Mouse (Mus musculus): Measurements from ENCODE around the gene Calb2. TPM values are rescaled to one million over a fixed set of nuclear protein-coding genes. Genes with fewer than 3 reads are reported as not detected.

Calb2 gene
- not detected for total RNA-seq (2023)

DNA sequence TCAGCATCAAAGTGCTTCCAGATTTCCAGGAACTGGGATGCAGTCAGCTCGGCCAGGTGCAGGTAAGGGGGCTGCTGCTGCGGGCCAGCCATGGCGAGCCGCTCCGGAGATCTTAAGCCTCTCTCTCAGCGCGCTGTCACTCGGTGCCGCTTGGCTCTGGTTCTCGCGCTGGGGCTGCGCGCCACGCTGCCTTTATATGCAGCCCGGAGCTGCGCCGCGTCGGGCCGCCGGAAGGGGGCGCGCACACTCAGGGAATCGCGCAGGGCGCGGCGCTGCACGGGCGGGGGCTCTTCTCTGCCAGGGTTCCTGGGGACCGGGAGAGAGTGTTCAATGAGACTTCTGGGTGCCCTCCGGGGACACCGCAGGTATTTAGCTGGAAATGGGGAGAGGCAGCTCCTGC is at the start of gene Calb2:
Calb2 (minus strand) TSS at position 165 of the 400 bp plus-strand sequence.

DNA sequence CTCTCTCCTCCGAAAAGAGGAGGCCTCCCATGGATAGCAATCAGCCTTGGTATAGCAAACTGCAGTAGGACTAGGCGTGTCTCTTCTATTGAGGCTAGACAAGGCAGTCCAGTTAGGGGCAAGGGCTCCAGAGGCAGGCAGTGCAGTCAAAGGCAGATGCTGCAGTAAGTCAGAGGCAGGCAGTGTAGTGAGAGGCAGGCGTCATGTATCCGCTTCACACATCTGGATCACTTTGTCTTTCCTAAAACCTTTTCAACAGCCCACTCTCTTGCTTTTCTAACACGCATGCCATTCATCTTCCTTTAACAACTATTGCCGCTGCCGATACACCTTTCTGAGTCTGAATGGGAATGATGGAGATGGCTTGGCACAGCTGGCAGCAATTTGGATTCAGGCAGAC is 47.4 kb upstream of the Calb2 start, which contains the start of gene Cmtr2:
Cmtr2 (plus strand) TSS at position 301 of the 400 bp plus-strand sequence.

GRCm38 (mm10) chr8:110102653-110103052 is 65.4 kb downstream of the Calb2 start, which contains the start of gene Gm17720:
Gene Gm17720, minus strand, starts transcription at chr8:110102753.

DNA sequence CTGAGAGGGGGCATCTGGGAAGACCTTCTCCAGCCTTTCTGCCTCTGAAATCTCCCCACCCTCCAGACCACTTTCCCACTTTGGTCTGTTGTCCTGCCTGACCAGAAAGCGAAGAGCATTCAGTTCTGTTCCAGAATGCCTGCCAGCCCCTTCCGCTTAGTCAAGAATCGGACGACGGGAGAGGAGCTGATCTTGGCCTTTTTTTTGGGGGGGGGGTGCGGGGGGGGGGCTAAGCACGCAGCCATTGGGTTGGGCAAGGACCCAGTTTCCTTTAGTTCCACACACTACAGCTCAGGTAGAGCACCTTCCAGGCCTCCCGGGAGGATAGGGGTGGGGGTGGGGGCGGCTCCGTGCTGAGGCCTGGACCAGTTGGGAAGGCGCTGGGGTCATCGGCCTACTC is 67.1 kb downstream of the Calb2 start, which contains the start of gene Gm21964:
Gm21964 (plus strand) TSS at position 301 of the 400 bp plus-strand sequence.

Other genes with a start within 250 kb of the Calb2 start
- gene Marveld3, start 206.0 kb downstream of the Calb2 start, total RNA-seq (2023): not detected
- not detected for gene Tat, start 177.8 kb downstream of the Calb2 start, total RNA-seq (2023)
- under 1 TPM in 1 of 2 experiments, not detected in 1; 0.47 TPM for gene Chst4, start 128.5 kb downstream of the Calb2 start, total RNA-seq (2023)
- under 1 TPM in 1 of 2 experiments, not detected in 1; 0.43 TPM for gene Zfp612, start 88.5 kb downstream of the Calb2 start, total RNA-seq (2023)
- not detected for gene Gm21964, start 67.0 kb downstream of the Calb2 start, total RNA-seq (2023)
- not detected for gene Gm17720, start 65.5 kb downstream of the Calb2 start, total RNA-seq (2023)
- 1 to 10 TPM; 5.6 to 6.1 TPM for gene Cmtr2, start 47.5 kb upstream of the Calb2 start, total RNA-seq (2023)
- gene Hydin, start 98.8 kb upstream of the Calb2 start, total RNA-seq (2023): not detected

Measured in monocyte, adult 59 days (primary cell).